Mouse (Mus musculus): ENCODE measurements around the gene Chml.

The Chml gene

GRCm38 (mm10) chr1:175648615-175649014 lies 44.1 kb downstream of the Chml start:
- DNase-seq: no peak

GRCm38 (mm10) chr1:175646952-175647351 lies 45.7 kb downstream of the Chml start:
- DNase-seq: no peak

- no peak for DNase-seq
Measured at GRCm38 (mm10) chr1:175643496-175644265, 49.0 kb downstream of the Chml start.

GRCm38 (mm10) chr1:175640435-175641150 lies 52.1 kb downstream of the Chml start:
- no peak for DNase-seq

- no peak for DNase-seq
Measured at GRCm38 (mm10) chr1:175639072-175639471, 53.6 kb downstream of the Chml start.

DNA sequence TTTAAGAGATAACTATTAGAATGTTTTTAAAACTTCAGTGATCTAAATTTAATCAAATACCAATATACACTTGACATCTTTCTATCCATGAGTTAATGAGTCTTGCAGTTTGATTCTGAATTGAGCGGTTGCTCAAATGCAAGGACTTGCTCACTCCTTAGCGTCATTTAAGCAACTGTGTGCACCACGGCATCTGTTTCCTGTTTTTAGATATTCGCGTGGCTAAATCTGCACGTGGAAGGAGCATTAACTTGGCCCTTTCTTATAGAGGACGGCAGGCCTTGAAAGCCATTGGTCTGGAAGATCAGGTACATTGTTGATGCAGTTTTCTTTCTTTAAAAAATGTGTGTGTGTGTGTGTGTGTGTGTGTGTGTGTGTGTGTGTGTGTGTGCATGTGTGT lies 55.0 kb downstream of the Chml start:
- no peak for DNase-seq

DNA sequence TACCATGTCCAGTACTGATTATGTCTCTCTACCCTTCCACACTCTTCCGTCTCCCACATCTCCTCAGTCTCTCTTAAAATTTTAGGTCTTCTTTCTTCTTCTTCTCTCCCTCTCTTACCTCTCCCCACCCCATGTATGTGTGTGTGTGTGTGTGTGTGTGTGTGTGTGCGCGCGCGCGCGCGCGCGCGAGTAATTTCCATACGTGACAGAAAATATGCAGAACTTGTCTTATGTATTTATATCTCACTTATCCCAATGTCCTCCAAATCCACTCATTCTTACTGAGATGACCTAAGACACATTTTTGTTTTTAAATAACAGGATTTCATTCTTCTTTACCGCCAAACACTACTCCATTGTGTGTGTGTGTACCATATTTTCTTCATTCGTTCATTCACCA lies 60.2 kb downstream of the Chml start:
- DNase-seq: no peak

All from cerebellum, adult 18-20 months (tissue).